ENCODE assay signal across 9 mouse cellular contexts in the genomic region with DNA sequence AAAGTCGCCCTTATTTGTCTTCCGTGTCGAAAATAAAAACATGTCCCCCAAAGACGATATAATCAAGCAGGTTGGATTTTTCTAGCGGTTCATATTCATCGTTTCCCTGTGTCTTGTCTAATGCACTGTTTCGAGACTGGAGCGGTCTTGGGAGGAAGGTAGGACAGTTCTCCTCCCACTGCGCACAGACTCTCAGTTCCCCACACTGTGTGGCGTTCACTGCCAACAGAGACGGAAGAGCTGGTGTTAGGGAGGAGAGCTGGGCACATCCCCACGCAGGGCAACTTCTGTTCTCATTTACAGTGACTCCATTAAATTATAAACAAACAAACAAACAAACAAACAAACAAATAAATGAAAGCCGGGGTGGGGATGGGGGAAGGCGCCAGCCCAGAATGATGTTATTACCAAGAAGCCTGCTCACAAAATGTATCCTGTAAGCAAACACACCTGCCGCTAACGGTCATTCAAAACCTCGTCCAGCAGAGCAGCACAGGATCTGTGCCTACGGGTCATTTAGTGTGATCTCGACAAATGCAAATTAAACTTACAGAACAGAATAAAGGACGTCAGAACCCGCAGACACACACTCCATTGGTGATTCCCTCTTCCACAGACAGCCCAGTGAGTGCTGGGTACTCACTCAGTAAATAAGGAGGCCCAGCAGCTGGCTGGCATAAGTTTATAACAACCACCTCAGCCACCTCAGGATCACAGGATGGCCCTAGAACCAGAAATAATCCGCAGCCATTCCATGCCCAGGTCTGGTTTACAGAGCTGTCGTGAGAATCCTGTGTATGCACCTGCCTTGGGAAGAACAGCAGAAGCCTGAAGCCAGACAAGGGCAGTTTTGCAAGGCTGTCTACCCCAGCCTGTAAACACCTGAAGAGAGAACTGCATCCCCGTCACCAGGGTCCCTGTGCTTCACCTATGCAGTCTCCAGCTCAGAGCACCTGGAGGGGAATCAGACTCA.
DNase-seq lines count a peak whose midpoint lies in the region; ATAC-seq and TF ChIP-seq lines count a peak whose summit lies in the region.
"Had no signal": no experiment of that assay in that cellular context is flagged by ENCODE, and none has a peak within 500 bp of the region (broad histone marks: within the 10 kb centered on the region; RNA-seq: fewer than 3 reads in every experiment).

No protein-coding gene starts in this region.

- 0 out of 2 replicates have a peak, but pooled peaks cover 1% of the 10 kb centered on the region for H3K79me2 ChIP-seq in heart, adult 2 months (replicated peaks; ENCODE audit: control insufficient read depth, insufficient read depth, low read length)

- POLR2A ChIA-PET in Patski (lab: Charles Lee): interaction anchor here (0.7 to 0.9 kb wide), 2 partner anchors 34 to 88 kb away, joined by 3 to 4 read pairs; a partner anchor contains a TSS

- H3K4me2 ChIP-seq in heart, embryonic 16.5 days (ENCODE audit: low read depth, low read length): peak overlapping the region; percentile 62

- no peak for DNase-seq in heart, adult 2 months
- DNase-seq in heart, postnatal 14 days: no peak
- DNase-seq in Patski (ENCODE audit: low read depth, low spot score) (no peak), adipocyte (ENCODE audit: low spot score) (no peak)
- no peak for DNase-seq in gastrocnemius, postnatal 10 days
- DNase-seq in ovary, adult 18-20 months (ENCODE audit: low spot score): no peak

- in situ Hi-C loops in Patski (cut with MboI; ENCODE audit: low pct_unique_long_range_greater_than_20kb): no loop called here

- no peaks in the 10 kb centered on the region for H3K9me3 ChIP-seq in heart, embryonic 16.5 days (replicated peaks; ENCODE audit: control insufficient read depth, low read length)

- peak; percentile 13 for ATAC-seq in Patski
- ATAC-seq in heart, embryonic 16.5 days (replicated peaks; ENCODE audit: extremely low read depth, insufficient read depth, low FRiP score): 0 out of 2 replicates have a peak, but pooled peaks have one; percentile 34
- peak; percentile 77 for ATAC-seq in megakaryocyte, adult 5-6 weeks (ENCODE audit: poor library complexity, severe bottlenecking)

- H3K27me3 ChIP-seq in heart, adult 2 months (ENCODE audit: control insufficient read depth, insufficient read depth, low read length): no peaks in the 10 kb centered on the region
- H3K27me3 ChIP-seq in Patski: no peaks in the 10 kb centered on the region
- H3K27me3 ChIP-seq in heart, embryonic 16.5 days (ENCODE audit: control insufficient read depth, insufficient read depth, low read length): no peaks in the 10 kb centered on the region
- H3K27me3 ChIP-seq: CH12.LX had no signal

- intact Hi-C loops in heart, adult 2 months (cut with DNase I): loop anchor here (5.0 kb wide), 1 partner anchor 84 kb away; no protein-coding TSS in a partner anchor
- intact Hi-C loops in heart, postnatal 14 days (cut with DNase I): no loop called here

- CTCF ChIA-PET in Patski (lab: Charles Lee): interaction anchor here (0.8 to 1.3 kb wide), 4 partner anchors 15 to 152 kb away, joined by 3 to 4 read pairs (median 3); no protein-coding TSS in a partner anchor

- peak overlapping the region; percentile 0; the same call in 1 of the 2 replicates for H3K4me3 ChIP-seq in heart, adult 2 months
- H3K4me3 ChIP-seq in heart, embryonic 16.5 days (ENCODE audit: low read length): peak overlapping the region; percentile 33

- H3K9ac ChIP-seq in heart, adult 2 months (ENCODE audit: low read depth, low read length): no peak overlapping the region
- H3K9ac ChIP-seq in heart, embryonic 16.5 days (ENCODE audit: low read length): peak overlapping the region; percentile 58

- no peak for TF ChIP-seq EP300 in heart, adult 2 months (IDR thresholded peaks at IDR 0.05; ENCODE audit: insufficient read depth, low read depth, low read length)

- H3K27ac ChIP-seq in heart, adult 2 months: no peak overlapping the region
- 0 out of 2 replicates have a peak overlapping the region, but pooled peaks have one; percentile 42 for H3K27ac ChIP-seq in heart, embryonic 16.5 days (ENCODE audit: low read length)

- peaks cover 34% of the 10 kb centered on the region for H3K4me1 ChIP-seq in heart, adult 2 months (ENCODE audit: control insufficient read depth, insufficient read depth, low read length)
- peaks cover 59% of the 10 kb centered on the region for H3K4me1 ChIP-seq in heart, embryonic 16.5 days (ENCODE audit: control insufficient read depth, insufficient read depth, low read length)

- TF ChIP-seq POLR2A in heart, adult 2 months (IDR thresholded peaks at IDR 0.05; ENCODE audit: insufficient read depth, low read depth, low read length): no peak

- TF ChIP-seq CTCF in heart, adult 2 months (IDR thresholded peaks at IDR 0.05): no peak
- no peak for TF ChIP-seq CTCF in Patski (IDR thresholded peaks at IDR 0.05)

- 45% methylated on average over 24 of the region's 24 CpGs for WGBS in heart, adult 2 months
- 33% methylated on average over 24 of the region's 24 CpGs for WGBS in heart, embryonic 16.5 days

- no peaks in the 10 kb centered on the region for H3K36me3 ChIP-seq in heart, adult 2 months (ENCODE audit: control insufficient read depth, insufficient read depth, low read length)
- no peaks in the 10 kb centered on the region for H3K36me3 ChIP-seq in heart, embryonic 16.5 days (ENCODE audit: control insufficient read depth, insufficient read depth)

Comparison
In these comparisons a context has a peak if more than half of its experiments do, and no peak if none do; other contexts are left out.
1. ATAC-seq: peak in every context shown above with its lines; median percentile 77 in megakaryocyte, adult 5-6 weeks; 34 in heart, embryonic 16.5 days; 13 in Patski.